Mouse (Mus musculus): ENCODE measurements around the gene Cacna1c. TPM values are rescaled to one million over a fixed set of nuclear protein-coding genes. Genes with fewer than 3 reads are reported as not detected.

Gene Cacna1c
- polyA plus RNA-seq, 1 experiment: 16.7 TPM

DNA sequence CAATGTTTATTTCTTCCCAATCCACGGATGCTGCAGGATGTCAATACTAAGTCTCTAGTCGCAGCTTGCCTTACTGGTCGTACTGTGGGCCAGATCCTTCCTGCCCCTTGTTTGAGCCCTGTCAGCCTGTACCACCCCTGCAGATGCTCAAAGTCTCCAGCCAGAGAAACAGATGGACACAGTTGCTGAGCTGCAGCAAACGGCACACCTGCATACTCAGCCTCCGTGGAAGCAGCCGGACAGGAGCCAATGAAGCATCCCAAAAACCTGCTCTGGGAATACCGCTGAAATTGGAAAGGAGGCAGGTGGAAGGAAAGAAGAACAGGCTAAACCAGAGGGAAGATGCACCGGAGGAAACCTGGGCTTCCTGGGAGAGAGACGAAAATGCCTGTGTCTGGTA lies 243.8 kb downstream of the Cacna1c start:
- peak overlapping the region; percentile 3; the same call in 1 of the 2 replicates for H3K27ac ChIP-seq (ENCODE audit: insufficient read depth, low read length)
- WGBS: 27% methylated on average over 9 of the region's 9 CpGs
- peak; percentile 46 to 57 for DNase-seq
- no peak overlapping the region for H3K4me3 ChIP-seq (replicated peaks; ENCODE audit: insufficient read depth, low read depth, low read length)
- TF ChIP-seq POLR2A (IDR thresholded peaks at IDR 0.05; ENCODE audit: borderline replicate concordance, insufficient read depth, low read length): no peak
- no peak for TF ChIP-seq CTCF (IDR thresholded peaks at IDR 0.05; ENCODE audit: borderline replicate concordance, insufficient read depth, low read depth, low read length)
- H3K4me1 ChIP-seq (ENCODE audit: control insufficient read depth, insufficient read depth, low read length): peaks cover 24% of the 10 kb centered on the region
- no peaks in the 10 kb centered on the region for H3K27me3 ChIP-seq (ENCODE audit: control insufficient read depth, insufficient read depth, low read length)

DNA sequence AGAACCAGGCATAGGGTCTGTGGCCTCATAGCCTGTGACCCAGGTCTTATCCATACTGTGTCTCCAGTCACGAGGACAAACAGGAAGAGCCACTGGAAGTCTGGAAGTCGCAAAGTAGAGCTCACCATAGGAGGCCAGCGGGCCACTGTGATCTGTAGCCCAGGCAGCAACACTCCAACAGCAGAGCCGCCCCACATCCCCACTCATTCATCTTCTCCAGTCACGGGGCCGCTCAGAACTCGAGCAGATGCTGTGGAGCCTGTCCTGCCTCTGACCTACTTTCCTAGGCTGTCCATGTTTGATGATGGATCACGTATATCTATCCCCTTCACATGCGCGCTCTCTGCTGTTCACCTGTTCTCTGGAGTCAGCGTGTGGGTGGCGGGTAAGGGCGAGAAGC lies 246.0 kb downstream of the Cacna1c start:
- WGBS: 57% methylated on average over 13 of the region's 13 CpGs
- DNase-seq: peak in 1 of 2 experiments; percentile 40
- H3K27ac ChIP-seq (ENCODE audit: insufficient read depth, low read length): no peak overlapping the region
- no peaks in the 10 kb centered on the region for H3K27me3 ChIP-seq (ENCODE audit: control insufficient read depth, insufficient read depth, low read length)
- no peak for TF ChIP-seq CTCF (IDR thresholded peaks at IDR 0.05; ENCODE audit: borderline replicate concordance, insufficient read depth, low read depth, low read length)
- TF ChIP-seq POLR2A (IDR thresholded peaks at IDR 0.05; ENCODE audit: borderline replicate concordance, insufficient read depth, low read length): no peak
- H3K4me1 ChIP-seq (ENCODE audit: control insufficient read depth, insufficient read depth, low read length): peaks cover 26% of the 10 kb centered on the region
- H3K4me3 ChIP-seq (replicated peaks; ENCODE audit: insufficient read depth, low read depth, low read length): no peak overlapping the region

DNA sequence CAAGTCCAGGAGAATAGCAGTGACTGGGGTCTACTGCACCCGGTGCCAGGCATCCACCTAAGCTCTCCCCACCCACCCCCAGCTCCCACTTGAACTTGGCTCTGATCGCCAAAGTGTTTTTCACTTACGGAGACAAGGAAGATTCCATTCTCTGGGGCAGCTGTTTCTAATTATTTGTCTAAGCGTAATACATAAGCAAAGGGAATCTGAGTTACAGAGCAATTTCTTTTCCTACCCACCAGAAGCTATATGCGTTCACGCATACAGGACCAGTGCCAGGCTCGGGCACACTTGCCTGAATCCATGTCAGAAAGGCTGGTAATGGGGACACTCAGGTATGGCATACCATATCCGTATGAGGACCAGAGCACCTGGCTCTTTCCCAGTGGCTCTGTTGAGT lies 248.9 kb downstream of the Cacna1c start:
- TF ChIP-seq CTCF (IDR thresholded peaks at IDR 0.05; ENCODE audit: borderline replicate concordance, insufficient read depth, low read depth, low read length): no peak
- no peak for TF ChIP-seq POLR2A (IDR thresholded peaks at IDR 0.05; ENCODE audit: borderline replicate concordance, insufficient read depth, low read length)
- DNase-seq: no peak
- WGBS: 88% methylated on average over 8 of the region's 8 CpGs
- Histone ChIP-seq H3K4me1 (ENCODE audit: control insufficient read depth, insufficient read depth, low read length) (peaks cover 32% of the 10 kb centered on the region), H3K27me3 (ENCODE audit: control insufficient read depth, insufficient read depth, low read length) (no peaks in the 10 kb centered on the region), H3K4me3 (replicated peaks; ENCODE audit: insufficient read depth, low read depth, low read length) (no peak overlapping the region), H3K27ac (ENCODE audit: insufficient read depth, low read length) (no peak overlapping the region)

DNA sequence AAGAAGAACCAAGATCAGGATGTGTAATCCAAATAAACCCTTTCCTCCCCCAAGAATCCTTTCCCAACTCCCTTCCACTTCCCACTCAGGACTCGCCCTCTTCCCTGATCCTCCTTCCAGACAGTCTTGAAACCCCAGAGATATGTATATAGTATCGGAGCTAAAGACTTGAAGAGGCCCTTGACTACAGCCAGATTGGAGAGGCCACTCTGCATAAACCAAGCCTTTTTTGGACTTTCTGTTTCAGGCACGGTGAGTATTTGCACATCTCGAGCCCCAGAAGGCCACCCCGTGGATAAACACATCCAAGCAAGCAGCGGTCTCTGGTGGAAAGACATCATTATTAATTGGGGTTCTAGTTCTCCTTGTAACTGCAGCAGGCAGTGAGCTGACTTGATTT lies 249.6 kb downstream of the Cacna1c start:
- no peak for DNase-seq
- WGBS: 91% methylated on average over 6 of the region's 6 CpGs
- Histone ChIP-seq H3K4me3 (replicated peaks; ENCODE audit: insufficient read depth, low read depth, low read length) (no peak overlapping the region), H3K27me3 (ENCODE audit: control insufficient read depth, insufficient read depth, low read length) (no peaks in the 10 kb centered on the region), H3K4me1 (ENCODE audit: control insufficient read depth, insufficient read depth, low read length) (peaks cover 36% of the 10 kb centered on the region), H3K27ac (ENCODE audit: insufficient read depth, low read length) (no peak overlapping the region)
- TF ChIP-seq POLR2A (IDR thresholded peaks at IDR 0.05; ENCODE audit: borderline replicate concordance, insufficient read depth, low read length): no peak
- no peak for TF ChIP-seq CTCF (IDR thresholded peaks at IDR 0.05; ENCODE audit: borderline replicate concordance, insufficient read depth, low read depth, low read length)

DNA sequence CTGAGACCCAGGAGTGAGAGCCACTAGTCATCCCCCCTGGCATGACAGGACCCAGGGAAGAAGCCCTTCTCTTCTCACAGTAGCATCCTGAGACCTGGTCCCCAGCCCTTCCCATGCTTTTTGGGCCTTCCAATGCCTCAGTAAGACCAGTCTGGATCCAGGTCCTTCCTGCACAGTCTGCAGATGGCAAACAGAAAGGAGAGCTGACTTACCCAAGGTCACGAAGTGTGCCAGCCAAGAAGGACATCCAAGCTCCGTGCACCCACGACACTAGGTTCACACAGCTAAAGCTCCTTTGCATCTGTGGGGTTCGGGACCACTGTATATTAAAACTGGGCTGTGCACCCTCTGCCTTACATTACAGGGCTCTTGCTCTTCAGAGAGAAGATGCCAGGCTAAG lies 252.1 kb downstream of the Cacna1c start:
- DNase-seq: no peak
- TF ChIP-seq CTCF (IDR thresholded peaks at IDR 0.05; ENCODE audit: borderline replicate concordance, insufficient read depth, low read depth, low read length) (no peak), POLR2A (IDR thresholded peaks at IDR 0.05; ENCODE audit: borderline replicate concordance, insufficient read depth, low read length) (no peak)
- Histone ChIP-seq H3K27me3 (ENCODE audit: control insufficient read depth, insufficient read depth, low read length) (no peaks in the 10 kb centered on the region), H3K27ac (ENCODE audit: insufficient read depth, low read length) (peak overlapping the region; percentile 35; the same call in 1 of the 2 replicates), H3K4me1 (ENCODE audit: control insufficient read depth, insufficient read depth, low read length) (peaks cover 49% of the 10 kb centered on the region), H3K4me3 (replicated peaks; ENCODE audit: insufficient read depth, low read depth, low read length) (no peak overlapping the region)
- 53% methylated on average over 4 of the region's 4 CpGs for WGBS

DNA sequence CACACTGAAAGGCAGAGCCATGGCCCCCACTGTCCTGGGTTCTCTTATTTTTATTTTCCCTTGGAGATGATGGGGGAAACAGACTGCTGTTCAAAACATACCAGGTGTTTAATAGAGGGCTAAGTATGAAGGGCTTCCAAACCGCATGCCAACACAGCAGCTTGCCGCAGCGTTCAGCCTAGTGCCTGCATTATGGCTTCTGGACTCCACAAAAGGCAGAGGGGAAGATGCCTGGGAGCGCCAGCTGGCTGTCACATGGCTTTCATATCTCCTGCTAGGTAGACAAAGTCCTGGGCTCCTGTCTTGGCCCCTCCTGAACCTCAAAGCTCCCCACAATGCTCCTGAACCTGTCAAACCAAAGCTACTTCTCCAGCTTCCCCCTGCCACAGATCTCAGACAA lies 254.4 kb downstream of the Cacna1c start:
- Histone ChIP-seq H3K27me3 (ENCODE audit: control insufficient read depth, insufficient read depth, low read length) (no peaks in the 10 kb centered on the region), H3K4me3 (replicated peaks; ENCODE audit: insufficient read depth, low read depth, low read length) (no peak overlapping the region), H3K4me1 (ENCODE audit: control insufficient read depth, insufficient read depth, low read length) (peaks cover 63% of the 10 kb centered on the region), H3K27ac (ENCODE audit: insufficient read depth, low read length) (no peak overlapping the region)
- WGBS: 50% methylated on average over 4 of the region's 4 CpGs
- TF ChIP-seq POLR2A (IDR thresholded peaks at IDR 0.05; ENCODE audit: borderline replicate concordance, insufficient read depth, low read length) (no peak), CTCF (IDR thresholded peaks at IDR 0.05; ENCODE audit: borderline replicate concordance, insufficient read depth, low read depth, low read length) (no peak)
- DNase-seq: no peak

DNA sequence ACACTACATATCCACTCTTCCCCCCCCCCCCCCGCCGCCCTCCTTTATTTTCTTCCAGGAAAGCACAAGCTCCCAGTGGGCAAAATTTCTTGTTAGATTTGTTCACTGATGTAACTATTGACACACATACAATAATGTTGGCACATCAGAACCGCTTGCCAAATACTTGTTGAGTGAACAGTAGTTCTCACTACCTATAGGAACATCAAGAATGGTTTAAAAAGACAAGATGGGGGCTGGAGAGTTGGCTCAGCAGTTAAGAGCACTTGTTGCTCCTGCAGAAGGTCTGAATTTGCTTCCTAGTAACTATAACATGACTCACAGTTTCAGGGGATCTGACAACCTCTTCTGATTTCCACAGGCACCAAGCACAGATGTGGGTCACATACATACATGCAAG lies 255.2 kb downstream of the Cacna1c start:
- H3K4me1 ChIP-seq (ENCODE audit: control insufficient read depth, insufficient read depth, low read length): peaks cover 69% of the 10 kb centered on the region
- TF ChIP-seq POLR2A (IDR thresholded peaks at IDR 0.05; ENCODE audit: borderline replicate concordance, insufficient read depth, low read length): no peak
- TF ChIP-seq CTCF (IDR thresholded peaks at IDR 0.05; ENCODE audit: borderline replicate concordance, insufficient read depth, low read depth, low read length): no peak
- H3K27ac ChIP-seq (ENCODE audit: insufficient read depth, low read length): no peak overlapping the region
- no peak for DNase-seq
- no peak overlapping the region for H3K4me3 ChIP-seq (replicated peaks; ENCODE audit: insufficient read depth, low read depth, low read length)
- H3K27me3 ChIP-seq (ENCODE audit: control insufficient read depth, insufficient read depth, low read length): no peaks in the 10 kb centered on the region
- 94% methylated on average over 3 of the region's 3 CpGs for WGBS

DNA sequence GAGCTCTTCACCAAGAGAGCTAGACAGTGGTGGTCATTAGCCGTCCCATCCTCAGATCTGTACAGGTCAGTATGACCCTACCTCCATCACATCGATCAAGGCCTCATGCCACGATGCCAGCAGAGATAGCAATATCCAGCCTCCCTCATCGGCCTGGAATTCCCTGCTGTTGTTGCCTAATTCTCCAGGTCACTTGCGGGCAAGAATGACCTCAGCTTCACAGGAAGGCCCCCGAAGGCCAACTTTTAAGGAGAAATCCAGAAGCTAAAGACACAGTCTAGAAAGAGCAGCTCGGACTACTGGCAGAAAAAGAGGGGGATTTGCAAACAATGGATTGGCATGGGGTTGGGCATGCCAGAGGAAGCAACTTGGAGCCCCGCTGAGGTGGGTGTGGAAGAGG lies 256.6 kb downstream of the Cacna1c start:
- Histone ChIP-seq H3K27ac (ENCODE audit: insufficient read depth, low read length) (no peak overlapping the region), H3K27me3 (ENCODE audit: control insufficient read depth, insufficient read depth, low read length) (no peaks in the 10 kb centered on the region), H3K4me3 (replicated peaks; ENCODE audit: insufficient read depth, low read depth, low read length) (no peak overlapping the region), H3K4me1 (ENCODE audit: control insufficient read depth, insufficient read depth, low read length) (peaks cover 78% of the 10 kb centered on the region)
- WGBS: 74% methylated on average over 8 of the region's 8 CpGs
- peak in 1 of 2 experiments; percentile 35 for DNase-seq
- TF ChIP-seq CTCF (IDR thresholded peaks at IDR 0.05; ENCODE audit: borderline replicate concordance, insufficient read depth, low read depth, low read length) (no peak), POLR2A (IDR thresholded peaks at IDR 0.05; ENCODE audit: borderline replicate concordance, insufficient read depth, low read length) (no peak)
